ENCODE assay signal across 14 mouse cellular contexts in genomic region chr15:79329346-79329978, GRCm38 (mm10). TPM values are rescaled to one million over a fixed set of nuclear protein-coding genes. Genes with fewer than 3 reads are reported as not detected.
DNase-seq lines count a peak whose midpoint lies in the region; ATAC-seq and TF ChIP-seq lines count a peak whose summit lies in the region.
"Had no signal": no experiment of that assay in that cellular context is flagged by ENCODE, and none has a peak within 500 bp of the region (broad histone marks: within the 10 kb centered on the region; RNA-seq: fewer than 3 reads in every experiment).

No protein-coding gene starts in this region.

- 88% methylated on average over 6 of the region's 6 CpGs for WGBS in heart, embryonic 10.5 days
- 93% methylated on average over 6 of the region's 6 CpGs for WGBS in midbrain, embryonic 11.5 days
- 91% methylated on average over 6 of the region's 6 CpGs for WGBS in midbrain, embryonic 13.5 days
- 95% methylated on average over 6 of the region's 6 CpGs for WGBS in liver, postnatal 0 days (ENCODE audit: insufficient replicate concordance)

- in situ Hi-C loops in CH12.LX (cut with MboI; ENCODE audit: low pct_ligation_motif_present, low pct_unique_long_range_greater_than_20kb, low sequenced_read_pairs), result loop anchor here (25.0 kb wide), 1 partner anchor 417 kb away; the partner anchor contains the start of gene Pdxp

- peaks cover 31% of the 10 kb centered on the region for H3K4me1 ChIP-seq in heart, embryonic 10.5 days
- peaks cover 16% of the 10 kb centered on the region for H3K4me1 ChIP-seq in midbrain, embryonic 11.5 days (ENCODE audit: control insufficient read depth, insufficient read depth, low read length)
- H3K4me1 ChIP-seq in midbrain, embryonic 13.5 days (replicated peaks), result peaks cover 27% of the 10 kb centered on the region
- peaks cover 18 to 59% of the 10 kb centered on the region in 2 experiments for H3K4me1 ChIP-seq in CH12.LX (ENCODE audit: control insufficient read depth in 1 of 2, insufficient read depth in 2 of 2)
- peaks cover 49% of the 10 kb centered on the region for H3K4me1 ChIP-seq in liver, postnatal 0 days (ENCODE audit: insufficient read depth)

- no peak for DNase-seq in heart, embryonic 10.5 days (ENCODE audit: low spot score)
- DNase-seq in heart, postnatal 25 days (ENCODE audit: low spot score), result no peak
- DNase-seq in midbrain, embryonic 11.5 days (ENCODE audit: low spot score, missing footprints), result peak; percentile 84
- DNase-seq in CH12.LX (ENCODE audit: extremely low read depth), result no peak
- DNase-seq in liver, postnatal 0 days, result no peak
- no peak for DNase-seq in left cerebral cortex, adult 8-10 months (ENCODE audit: low spot score in 2 of 2)
- DNase-seq: cerebellum, adult 2 months; kidney, adult 18-20 months; thymus, adult 2 months had no signal

- TF ChIP-seq POLR2A in CH12.LX (IDR thresholded peaks at IDR 0.05; ENCODE audit: low read depth, low read length), result no peak

- H3K4me2 ChIP-seq in midbrain, embryonic 11.5 days, result no peak overlapping the region
- H3K4me2 ChIP-seq in midbrain, embryonic 13.5 days (replicated peaks), result no peak overlapping the region
- H3K4me2 ChIP-seq in CH12.LX (ENCODE audit: insufficient read depth, low read depth, poor library complexity, severe bottlenecking), result no peak overlapping the region
- H3K4me2 ChIP-seq in liver, postnatal 0 days (ENCODE audit: low read depth, low read length), result no peak overlapping the region

- no peak; the same call in none of the 2 replicates for TF ChIP-seq RAD21 in CH12.LX (IDR thresholded peaks at IDR 0.05; ENCODE audit: low read depth, low read length)

- no peaks in the 10 kb centered on the region for H3K9me3 ChIP-seq in heart, embryonic 10.5 days
- H3K9me3 ChIP-seq in midbrain, embryonic 11.5 days (ENCODE audit: control insufficient read depth, low read length), result no peaks in the 10 kb centered on the region
- H3K9me3 ChIP-seq in midbrain, embryonic 13.5 days, result no peaks in the 10 kb centered on the region
- no peaks in the 10 kb centered on the region for H3K9me3 ChIP-seq in CH12.LX (replicated peaks; ENCODE audit: low read length)
- no peaks in the 10 kb centered on the region for H3K9me3 ChIP-seq in liver, postnatal 0 days (ENCODE audit: low read length)
- H3K9me3 ChIP-seq: embryonic facial prominence, embryonic 15.5 days; forebrain, embryonic 12.5 days; hindbrain, embryonic 15.5 days had no signal

- 0 out of 2 replicates have a peak overlapping the region, but pooled peaks have one; percentile 95 for H3K27ac ChIP-seq in heart, embryonic 10.5 days
- no peak overlapping the region for H3K27ac ChIP-seq in midbrain, embryonic 11.5 days (ENCODE audit: low read depth, low read length)
- H3K27ac ChIP-seq in midbrain, embryonic 13.5 days, result no peak overlapping the region
- peak overlapping the region; percentile 81 for H3K27ac ChIP-seq in CH12.LX (ENCODE audit: insufficient read depth, low read depth)
- H3K27ac ChIP-seq in liver, postnatal 0 days (ENCODE audit: low read depth), result peak overlapping the region; percentile 99; the same call in 1 of the 2 replicates
- H3K27ac ChIP-seq: forebrain, embryonic 12.5 days had no signal

- H3K4me3 ChIP-seq in heart, embryonic 10.5 days, result no peak overlapping the region
- H3K4me3 ChIP-seq in midbrain, embryonic 11.5 days (ENCODE audit: low read depth, low read length), result no peak overlapping the region
- no peak overlapping the region for H3K4me3 ChIP-seq in midbrain, embryonic 13.5 days (replicated peaks)
- no peak overlapping the region for H3K4me3 ChIP-seq in CH12.LX (replicated peaks in 1 of 3; ENCODE audit: low read depth in 2 of 3, low read length in 2 of 3, poor library complexity in 1 of 3)
- no peak overlapping the region for H3K4me3 ChIP-seq in liver, postnatal 0 days (ENCODE audit: low read depth, low read length)
- H3K4me3 ChIP-seq: forebrain, embryonic 12.5 days had no signal

- dilution Hi-C loops in CH12.LX (cut with MboI; ENCODE audit: extremely low pct_ligation_motif_present, extremely low pct_unique_long_range_greater_than_20kb, low sequenced_read_pairs), result no loop called here

- ATAC-seq in midbrain, embryonic 11.5 days (ENCODE audit: low FRiP score), result no peak
- no peak for ATAC-seq in midbrain, embryonic 13.5 days
- ATAC-seq in liver, postnatal 0 days, result no peak
- ATAC-seq in granulocyte monocyte progenitor cell, adult 5-6 weeks (replicated peaks; ENCODE audit: poor library complexity, severe bottlenecking), result no peak

- H3K36me3 ChIP-seq in heart, embryonic 10.5 days, result no peaks in the 10 kb centered on the region
- no peaks in the 10 kb centered on the region for H3K36me3 ChIP-seq in midbrain, embryonic 11.5 days (ENCODE audit: control insufficient read depth, insufficient read depth, low read length)
- no peaks in the 10 kb centered on the region for H3K36me3 ChIP-seq in midbrain, embryonic 13.5 days
- H3K36me3 ChIP-seq in CH12.LX (replicated peaks in 1 of 2; ENCODE audit: control insufficient read depth in 1 of 2, insufficient read depth in 1 of 2, low read length in 1 of 2), result peaks cover 0 to under 1% of the 10 kb centered on the region in 2 experiments
- no peaks in the 10 kb centered on the region for H3K36me3 ChIP-seq in liver, postnatal 0 days (replicated peaks; ENCODE audit: insufficient read depth, low read length)
- H3K36me3 ChIP-seq: embryonic facial prominence, embryonic 15.5 days; forebrain, embryonic 12.5 days; hindbrain, embryonic 15.5 days had no signal

- no peak overlapping the region for H3K9ac ChIP-seq in midbrain, embryonic 11.5 days (ENCODE audit: low read length)
- no peak overlapping the region for H3K9ac ChIP-seq in midbrain, embryonic 13.5 days (replicated peaks)
- H3K9ac ChIP-seq in CH12.LX (ENCODE audit: insufficient read depth, low read depth), result no peak overlapping the region
- H3K9ac ChIP-seq in liver, postnatal 0 days (replicated peaks), result no peak overlapping the region
- H3K9ac ChIP-seq: embryonic facial prominence, embryonic 15.5 days; forebrain, embryonic 12.5 days; hindbrain, embryonic 15.5 days had no signal

- peaks cover 20% of the 10 kb centered on the region for H3K79me2 ChIP-seq in CH12.LX (replicated peaks; ENCODE audit: control insufficient read depth, extremely low read depth, insufficient read depth, poor library complexity, severe bottlenecking)

- peak in 1 of 2 experiments; percentile 36; a peak in 1 of 4 replicates for TF ChIP-seq CTCF in CH12.LX (conservative IDR thresholded peaks at IDR 0.05 in 1 of 2, IDR thresholded peaks at IDR 0.05 in 1 of 2; ENCODE audit: low read depth in 2 of 2, low read length in 2 of 2)
- peak; percentile 45; the same call in 1 of the 2 replicates for TF ChIP-seq CTCF in liver, postnatal 0 days (IDR thresholded peaks at IDR 0.05; ENCODE audit: low read depth)

- intact Hi-C loops in heart, postnatal 25 days (cut with DNase I), result no loop called here

- H3K27me3 ChIP-seq in heart, embryonic 10.5 days (ENCODE audit: insufficient read depth, poor library complexity, severe bottlenecking), result peaks cover 2% of the 10 kb centered on the region; the same call in 1 of the 2 replicates
- no peaks in the 10 kb centered on the region for H3K27me3 ChIP-seq in midbrain, embryonic 11.5 days (ENCODE audit: control insufficient read depth, insufficient read depth, low read length)
- no peaks in the 10 kb centered on the region for H3K27me3 ChIP-seq in midbrain, embryonic 13.5 days
- no peaks in the 10 kb centered on the region for H3K27me3 ChIP-seq in CH12.LX (replicated peaks)
- no peaks in the 10 kb centered on the region for H3K27me3 ChIP-seq in liver, postnatal 0 days (ENCODE audit: insufficient read depth, low read length)
- H3K27me3 ChIP-seq: embryonic facial prominence, embryonic 15.5 days; hindbrain, embryonic 15.5 days had no signal

- TF ChIP-seq EP300 in CH12.LX (IDR thresholded peaks at IDR 0.05; ENCODE audit: low read length), result no peak
- no peak for TF ChIP-seq EP300 in liver, postnatal 0 days (IDR thresholded peaks at IDR 0.05; ENCODE audit: low read depth)

RNA-seq across cellular contexts. Expression of gene Pla2g6, which starts 1.3 kb away (rescaled TPM):
- polyA plus RNA-seq in heart, embryonic 10.5 days (2016; fragmentation: Nextera tagmentation; extraction: Ambion mirVana), result 17.2 and 17.3 TPM in 2 replicates
- total RNA-seq in heart, postnatal 25 days (2021), result 1 to 10 TPM; 9.6 to 9.9 TPM
- 18.4 and 20.6 TPM in 2 replicates for polyA plus RNA-seq in midbrain, embryonic 11.5 days (2014; fragmentation: Nextera tagmentation; extraction: Ambion mirVana)
- polyA plus RNA-seq in midbrain, embryonic 13.5 days (2015; fragmentation: Nextera tagmentation; extraction: Ambion mirVana), result 37.5 and 43.3 TPM in 2 replicates
- total RNA-seq in CH12.LX (2012; rRNA removed) (18.7 and 20.9 TPM in 2 replicates), CH12.LX (2014; rRNA removed) (9.1 and 9.3 TPM in 2 replicates)
- 12.7 and 14.8 TPM in 2 replicates for polyA plus RNA-seq in CH12.LX (2012; ENCODE audit: insufficient read length, low read depth)
- 18.5 and 18.8 TPM in 2 replicates for polyA plus RNA-seq in liver, postnatal 0 days (2015; fragmentation: Nextera tagmentation; extraction: Ambion mirVana)
- total RNA-seq in left cerebral cortex, adult 8-10 months (2022), result 10 to 100 TPM; 21.4 to 24.1 (median 22.8) TPM
- total RNA-seq in granulocyte monocyte progenitor cell, adult 5-6 weeks (2014; fragmentation: Nextera tagmentation), result 15.3 and 20.4 TPM in 2 replicates
- total RNA-seq in granulocyte monocyte progenitor cell, adult 5-6 weeks (2017), result 9.2 and 13.0 TPM in 2 replicates

RNA-seq across cellular contexts. Expression of gene Maff, which starts 17.0 kb away (rescaled TPM):
- 1.6 and 2.0 TPM in 2 replicates for polyA plus RNA-seq in heart, embryonic 10.5 days (2016; fragmentation: Nextera tagmentation; extraction: Ambion mirVana)
- total RNA-seq in heart, postnatal 25 days (2021), result 1 to 10 TPM; 8.1 to 8.3 TPM
- 1.0 and 2.3 TPM in 2 replicates for polyA plus RNA-seq in midbrain, embryonic 11.5 days (2014; fragmentation: Nextera tagmentation; extraction: Ambion mirVana)
- polyA plus RNA-seq in midbrain, embryonic 13.5 days (2015; fragmentation: Nextera tagmentation; extraction: Ambion mirVana), result 0.76 and 0.79 TPM in 2 replicates
- total RNA-seq in CH12.LX (2012; rRNA removed) (9.3 and 15.4 TPM in 2 replicates), CH12.LX (2014; rRNA removed) (7.6 and 9.2 TPM in 2 replicates)
- polyA plus RNA-seq in CH12.LX (2012; ENCODE audit: insufficient read length, low read depth), result 9.7 and 10.5 TPM in 2 replicates
- polyA plus RNA-seq in liver, postnatal 0 days (2015; fragmentation: Nextera tagmentation; extraction: Ambion mirVana), result 0.94 and 1.1 TPM in 2 replicates
- total RNA-seq in left cerebral cortex, adult 8-10 months (2022), result 1 to 10 TPM; 1.2 to 3.8 (median 1.5) TPM
- total RNA-seq in granulocyte monocyte progenitor cell, adult 5-6 weeks (2014; fragmentation: Nextera tagmentation), result 0.41 TPM in 1 of 2 replicates, not detected in the other
- 2.8 TPM in 2 replicates for total RNA-seq in granulocyte monocyte progenitor cell, adult 5-6 weeks (2017)

RNA-seq across cellular contexts. Expression of gene Baiap2l2, which starts 44.1 kb away (rescaled TPM):
- polyA plus RNA-seq in heart, embryonic 10.5 days (2016; fragmentation: Nextera tagmentation; extraction: Ambion mirVana), result 10.2 and 14.7 TPM in 2 replicates
- 1 to 10 TPM in 1 of 2 experiments, under 1 TPM in 1; 0.78 to 2.4 TPM for total RNA-seq in heart, postnatal 25 days (2021)
- 0.27 and 1.5 TPM in 2 replicates for polyA plus RNA-seq in midbrain, embryonic 11.5 days (2014; fragmentation: Nextera tagmentation; extraction: Ambion mirVana)
- 0.72 and 1.4 TPM in 2 replicates for polyA plus RNA-seq in midbrain, embryonic 13.5 days (2015; fragmentation: Nextera tagmentation; extraction: Ambion mirVana)
- total RNA-seq in CH12.LX (2012; rRNA removed) (0.21 and 1.5 TPM in 2 replicates), CH12.LX (2014; rRNA removed) (not detected in 2 replicates)
- polyA plus RNA-seq in CH12.LX (2012; ENCODE audit: insufficient read length, low read depth), result 0.84 and 1.2 TPM in 2 replicates
- 1.2 and 2.1 TPM in 2 replicates for polyA plus RNA-seq in liver, postnatal 0 days (2015; fragmentation: Nextera tagmentation; extraction: Ambion mirVana)
- 10 to 100 TPM in 3 of 4 experiments, 1 to 10 TPM in 1; 3.1 to 14.2 (median 11.4) TPM for total RNA-seq in left cerebral cortex, adult 8-10 months (2022)
- not detected in 2 replicates for total RNA-seq in granulocyte monocyte progenitor cell, adult 5-6 weeks (2014; fragmentation: Nextera tagmentation)
- total RNA-seq in granulocyte monocyte progenitor cell, adult 5-6 weeks (2017), result not detected in 2 replicates

Comparison
In these comparisons a context has a peak if more than half of its experiments do, and no peak if none do; other contexts are left out.
1. H3K27ac ChIP-seq: peak in heart, embryonic 10.5 days (single experiment), CH12.LX (single experiment) and liver, postnatal 0 days (single experiment); none in midbrain, embryonic 11.5 days (single experiment) and midbrain, embryonic 13.5 days (single experiment).